Mouse (Mus musculus): ENCODE results near the gene Tmem163.

Gene Tmem163

DNA sequence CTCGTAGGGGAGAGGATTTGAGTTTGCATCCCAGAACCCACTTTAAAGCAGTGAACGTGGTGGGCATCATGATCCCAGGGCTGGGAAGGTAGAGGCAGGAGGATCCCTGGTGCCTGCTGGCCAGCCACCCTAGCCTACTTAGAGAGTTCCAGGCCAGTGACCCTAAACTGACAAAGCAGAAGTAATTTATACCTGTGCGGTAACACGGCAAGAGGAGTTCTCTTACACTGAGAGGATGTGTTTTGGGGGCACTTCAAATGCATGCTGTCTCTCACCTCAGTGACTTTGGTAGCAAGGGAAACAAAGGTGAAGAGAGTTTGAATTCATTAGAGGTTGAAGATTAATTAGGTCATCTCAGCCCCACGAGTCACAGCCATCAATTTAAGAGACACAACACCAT is 101.4 kb downstream of the Tmem163 start:
- in situ Hi-C loops (cut with MboI; ENCODE audit: low pct_unique_long_range_greater_than_20kb in 1 of 2, low sequenced_read_pairs in 2 of 2, unreplicated experiment in 1 of 2), result no loop called here

- in situ Hi-C loops (cut with MboI; ENCODE audit: low pct_unique_long_range_greater_than_20kb in 1 of 2, low sequenced_read_pairs in 2 of 2, unreplicated experiment in 1 of 2), result no loop called here
These were observed 102.3 kb downstream of the Tmem163 start for GRCm38 (mm10) chr1:127577083-127577482.

DNA sequence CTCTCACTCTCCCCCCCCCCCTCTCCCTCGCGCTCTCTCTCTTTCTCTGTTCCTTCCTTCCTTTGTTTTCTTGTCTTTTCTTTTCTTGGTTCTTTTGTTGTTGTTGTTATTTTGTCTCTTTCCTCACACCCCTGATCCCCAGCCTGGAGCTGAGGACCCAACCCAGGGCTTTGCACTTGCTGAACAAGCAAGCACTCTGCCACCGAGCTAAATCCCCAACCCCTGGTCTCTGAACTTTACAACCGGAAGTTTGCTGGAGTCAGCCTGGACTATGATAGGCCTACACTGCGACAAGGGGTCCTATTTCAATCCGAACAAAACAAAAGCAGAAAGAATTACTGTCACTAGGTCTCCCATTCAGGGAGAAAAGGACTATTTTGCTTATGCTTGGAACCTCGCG is 102.8 kb downstream of the Tmem163 start:
- in situ Hi-C loops (cut with MboI; ENCODE audit: low pct_unique_long_range_greater_than_20kb in 1 of 2, low sequenced_read_pairs in 2 of 2, unreplicated experiment in 1 of 2), result no loop called here

DNA sequence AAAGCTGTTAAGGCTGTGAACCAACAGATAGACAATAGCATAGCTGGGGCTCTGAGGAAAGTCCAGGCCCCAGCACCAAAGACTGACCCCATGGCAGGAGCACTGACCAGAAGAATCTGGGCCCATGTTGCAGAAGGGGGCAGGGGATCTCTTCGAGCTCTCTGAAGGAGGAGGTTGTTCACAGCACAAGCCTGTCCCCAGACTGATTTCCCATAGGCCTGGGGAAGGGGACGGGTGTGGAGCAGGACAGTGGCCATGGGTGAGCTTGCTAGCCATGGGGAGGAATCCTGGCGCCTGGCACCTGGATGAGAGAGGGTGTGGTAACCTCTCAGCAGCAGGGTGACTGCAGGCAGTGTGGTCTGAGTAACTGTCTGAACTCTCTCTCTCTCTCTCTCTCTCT is 103.2 kb downstream of the Tmem163 start:
- in situ Hi-C loops (cut with MboI; ENCODE audit: low pct_unique_long_range_greater_than_20kb in 1 of 2, low sequenced_read_pairs in 2 of 2, unreplicated experiment in 1 of 2), result no loop called here

DNA sequence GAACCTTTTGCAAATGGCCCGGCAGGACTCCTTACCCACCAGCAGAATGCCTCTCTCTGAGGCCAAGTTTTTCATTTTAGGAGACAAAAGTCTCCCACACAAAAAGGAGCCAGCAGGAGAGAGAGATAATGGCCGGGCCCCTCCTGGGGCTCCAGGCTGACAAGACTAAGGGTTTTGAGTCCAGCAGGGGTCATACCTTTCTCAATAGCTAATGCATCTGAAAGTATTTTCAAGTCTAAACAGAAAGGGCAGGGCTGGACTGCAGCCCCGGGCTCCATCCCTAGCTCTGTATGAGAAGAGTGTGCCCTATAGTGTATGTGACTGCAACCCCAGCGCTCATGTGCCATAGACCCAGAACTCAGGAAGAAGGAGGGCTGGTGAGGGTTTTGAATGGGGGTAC is 103.7 kb downstream of the Tmem163 start:
- in situ Hi-C loops (cut with MboI; ENCODE audit: low pct_unique_long_range_greater_than_20kb in 1 of 2, low sequenced_read_pairs in 2 of 2, unreplicated experiment in 1 of 2), result no loop called here

DNA sequence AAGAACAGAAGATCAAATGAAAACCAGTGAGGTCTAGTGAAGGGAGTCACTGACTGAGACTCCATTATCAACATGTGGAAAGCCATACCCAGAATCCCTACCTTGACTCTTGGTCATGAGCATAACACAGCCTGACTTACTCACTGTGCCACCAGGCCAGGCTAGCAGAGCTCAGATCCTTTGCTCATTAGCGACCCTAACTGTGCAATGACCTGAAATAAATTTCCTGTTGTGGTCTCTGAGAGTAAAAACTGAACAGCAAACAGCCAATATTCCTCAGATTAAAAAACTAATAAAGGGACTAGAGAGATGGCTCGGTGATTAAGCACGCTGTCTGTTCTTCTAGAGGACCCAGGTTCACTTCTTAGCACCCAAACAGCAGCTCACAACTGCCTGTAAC is 106.2 kb downstream of the Tmem163 start:
- in situ Hi-C loops (cut with MboI; ENCODE audit: low pct_unique_long_range_greater_than_20kb in 1 of 2, low sequenced_read_pairs in 2 of 2, unreplicated experiment in 1 of 2), result no loop called here

DNA sequence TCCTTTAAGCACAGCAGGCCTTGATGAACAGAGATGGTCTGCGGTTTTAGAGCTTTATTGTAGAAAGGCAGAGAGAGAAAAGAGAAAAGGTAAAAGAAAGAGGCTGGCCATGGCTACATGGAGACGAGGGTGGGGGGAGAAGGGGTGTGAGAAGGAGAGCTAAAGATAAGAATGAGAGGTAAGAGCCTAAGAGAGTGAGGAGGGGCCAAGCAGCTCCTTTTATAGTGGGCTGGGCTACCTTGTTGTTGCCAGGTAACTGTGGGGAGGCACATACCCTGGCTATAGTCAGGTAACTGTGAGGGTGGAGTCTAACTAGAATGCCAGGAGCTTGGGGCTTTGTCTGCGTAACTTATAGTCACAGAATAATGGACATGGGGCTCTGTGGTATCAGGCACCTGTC is 110.7 kb downstream of the Tmem163 start:
- in situ Hi-C loops (cut with MboI; ENCODE audit: low pct_unique_long_range_greater_than_20kb in 1 of 2, low sequenced_read_pairs in 2 of 2, unreplicated experiment in 1 of 2), result no loop called here

DNA sequence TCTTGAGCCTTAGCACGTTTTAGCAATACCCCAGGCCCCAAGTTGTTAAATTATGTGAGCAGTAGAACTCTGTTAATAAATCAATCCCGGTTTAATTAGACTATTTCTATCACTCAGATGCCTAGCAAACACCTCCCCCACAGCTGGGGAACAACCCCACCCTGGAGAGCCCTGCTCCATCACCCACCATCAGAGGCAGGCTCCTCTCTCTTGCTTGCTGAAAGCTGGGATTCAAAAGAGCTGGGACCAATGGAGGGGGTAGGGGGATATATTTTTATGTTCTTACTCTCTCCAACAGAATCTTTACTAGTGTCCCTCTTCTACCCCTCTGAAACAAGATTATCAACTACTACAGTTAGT is 122.9 kb downstream of the Tmem163 start:
- in situ Hi-C loops (cut with MboI; ENCODE audit: low pct_unique_long_range_greater_than_20kb in 1 of 2, low sequenced_read_pairs in 2 of 2, unreplicated experiment in 1 of 2), result no loop called here

- in situ Hi-C loops (cut with MboI; ENCODE audit: low pct_unique_long_range_greater_than_20kb in 1 of 2, low sequenced_read_pairs in 2 of 2, unreplicated experiment in 1 of 2), result no loop called here
These were observed 123.4 kb downstream of the Tmem163 start for GRCm38 (mm10) chr1:127555822-127556485.

DNA sequence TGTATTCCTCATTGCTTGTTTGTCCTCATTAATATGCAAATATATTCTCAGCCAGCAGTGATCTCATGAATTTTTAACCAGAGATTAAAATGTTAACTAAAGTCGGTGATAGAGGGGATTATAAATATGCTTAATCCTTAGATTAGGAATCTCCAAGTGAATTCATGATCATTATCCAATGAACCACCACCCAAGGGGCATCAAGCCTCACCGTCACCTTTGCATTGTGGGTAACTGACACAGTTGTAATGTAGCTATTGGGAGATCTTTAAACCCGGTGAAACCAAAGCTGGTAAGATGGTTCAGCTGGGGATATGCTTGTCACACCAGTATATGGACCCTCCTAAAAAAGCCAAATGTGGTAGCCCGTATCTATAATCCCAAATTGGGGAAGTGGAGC is 131.3 kb downstream of the Tmem163 start:
- in situ Hi-C loops (cut with MboI; ENCODE audit: low pct_unique_long_range_greater_than_20kb in 1 of 2, low sequenced_read_pairs in 2 of 2, unreplicated experiment in 1 of 2), result no loop called here

DNA sequence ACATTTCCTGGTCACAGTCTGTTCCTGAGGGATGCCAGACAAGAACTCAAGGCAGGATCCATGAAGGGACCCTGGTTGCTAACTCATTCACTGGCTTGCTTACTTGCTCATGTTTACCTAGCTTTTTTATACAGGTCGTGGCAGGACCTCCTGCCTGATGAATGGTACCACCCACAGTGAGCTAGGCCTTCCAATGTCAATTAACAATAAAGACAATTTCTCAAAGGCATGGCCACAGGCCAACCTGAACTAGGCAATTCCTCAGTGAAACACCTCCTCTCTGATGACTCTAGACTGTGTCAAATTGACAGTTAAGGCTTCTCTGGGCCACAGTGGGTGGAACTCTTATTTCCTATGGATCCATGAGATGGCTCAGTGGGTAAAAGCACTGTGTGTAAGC is 136.6 kb downstream of the Tmem163 start:
- in situ Hi-C loops (cut with MboI; ENCODE audit: low pct_unique_long_range_greater_than_20kb in 1 of 2, low sequenced_read_pairs in 2 of 2, unreplicated experiment in 1 of 2), result no loop called here

- in situ Hi-C loops (cut with MboI; ENCODE audit: low pct_unique_long_range_greater_than_20kb in 1 of 2, low sequenced_read_pairs in 2 of 2, unreplicated experiment in 1 of 2), result no loop called here
These were observed 137.4 kb downstream of the Tmem163 start for GRCm38 (mm10) chr1:127541931-127542330.

DNA sequence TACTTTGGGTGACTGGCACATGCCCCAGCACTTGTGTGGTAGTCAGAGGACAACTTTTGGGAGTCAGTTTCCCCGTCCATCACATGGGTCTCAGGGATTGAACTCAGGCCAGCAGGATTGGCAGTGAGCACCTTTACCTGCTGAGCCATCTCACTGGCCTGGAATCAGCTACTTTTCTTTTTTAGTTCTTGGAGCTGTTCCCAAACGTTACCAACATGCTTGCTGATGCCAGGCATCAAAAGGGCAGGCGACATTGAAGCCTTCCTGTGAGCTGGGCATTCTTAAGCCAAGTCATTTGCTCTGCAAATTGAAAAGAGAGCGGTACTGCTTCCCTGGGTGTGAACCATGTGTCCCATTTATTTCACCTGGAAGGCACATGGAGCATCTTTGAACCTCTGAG is 137.8 kb downstream of the Tmem163 start:
- in situ Hi-C loops (cut with MboI; ENCODE audit: low pct_unique_long_range_greater_than_20kb in 1 of 2, low sequenced_read_pairs in 2 of 2, unreplicated experiment in 1 of 2), result no loop called here

DNA sequence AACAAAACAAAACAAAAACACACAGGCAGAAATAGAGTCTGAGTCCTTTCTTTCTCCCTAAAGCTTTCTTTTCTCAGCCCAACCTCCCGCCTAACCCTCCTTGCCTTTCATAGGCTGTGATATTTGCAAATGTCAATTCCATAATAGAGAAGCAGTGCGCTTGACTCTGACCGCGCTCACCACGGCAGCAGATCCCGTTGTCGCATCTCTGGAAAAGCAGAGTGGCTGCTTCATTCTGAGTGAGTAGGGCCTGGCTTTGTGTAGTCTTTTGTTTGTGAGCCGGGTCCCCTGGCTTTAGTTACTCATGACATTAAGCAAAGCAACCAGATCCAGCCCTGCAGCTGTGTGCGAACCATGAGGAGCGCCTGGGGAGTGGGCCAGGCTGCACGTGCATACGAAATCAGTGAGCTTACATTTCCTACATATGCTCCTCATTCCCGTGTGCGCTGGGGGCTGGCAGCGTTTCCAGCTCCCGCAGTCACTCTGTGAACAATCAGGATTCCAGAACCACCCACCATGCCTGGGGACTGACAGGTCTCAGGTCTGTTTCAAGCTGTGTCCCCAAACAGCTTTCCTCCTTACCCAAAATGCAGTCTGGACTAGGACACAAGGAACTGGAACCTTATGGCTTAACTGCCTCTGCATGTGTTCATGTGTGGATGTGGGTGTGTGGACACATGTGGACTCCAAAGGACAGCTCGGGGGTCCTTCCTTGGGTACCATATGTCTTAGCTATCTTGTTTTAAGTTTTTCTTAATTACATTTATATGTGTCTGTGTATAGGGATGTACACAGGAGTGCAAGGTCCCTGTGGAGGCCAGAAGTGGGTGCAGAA is 141.9 kb downstream of the Tmem163 start:
- in situ Hi-C loops (cut with MboI; ENCODE audit: low pct_unique_long_range_greater_than_20kb in 1 of 2, low sequenced_read_pairs in 2 of 2, unreplicated experiment in 1 of 2), result no loop called here

GRCm38 (mm10) chr1:127536448-127536847 is 142.9 kb downstream of the Tmem163 start:
- in situ Hi-C loops (cut with MboI; ENCODE audit: low pct_unique_long_range_greater_than_20kb in 1 of 2, low sequenced_read_pairs in 2 of 2, unreplicated experiment in 1 of 2), result no loop called here

- in situ Hi-C loops (cut with MboI; ENCODE audit: low pct_unique_long_range_greater_than_20kb in 1 of 2, low sequenced_read_pairs in 2 of 2, unreplicated experiment in 1 of 2), result no loop called here
These were observed 147.6 kb downstream of the Tmem163 start for GRCm38 (mm10) chr1:127531723-127532122.

GRCm38 (mm10) chr1:127530849-127531580 is 148.3 kb downstream of the Tmem163 start:
- in situ Hi-C loops (cut with MboI; ENCODE audit: low pct_unique_long_range_greater_than_20kb in 1 of 2, low sequenced_read_pairs in 2 of 2, unreplicated experiment in 1 of 2), result no loop called here

GRCm38 (mm10) chr1:127523364-127523763 is 156.0 kb downstream of the Tmem163 start:
- in situ Hi-C loops (cut with MboI; ENCODE audit: low pct_unique_long_range_greater_than_20kb in 1 of 2, low sequenced_read_pairs in 2 of 2, unreplicated experiment in 1 of 2), result no loop called here

GRCm38 (mm10) chr1:127514888-127515287 is 164.5 kb downstream of the Tmem163 start:
- in situ Hi-C loops (cut with MboI; ENCODE audit: low pct_unique_long_range_greater_than_20kb in 1 of 2, low sequenced_read_pairs in 2 of 2, unreplicated experiment in 1 of 2), result no loop called here
